ENCODE assay signal across 16 mouse cellular contexts in genomic region chr1:106428580-106428979, GRCm38 (mm10).
DNase-seq lines count a peak whose midpoint lies in the region; ATAC-seq and TF ChIP-seq lines count a peak whose summit lies in the region.
"Had no signal": no experiment of that assay in that cellular context is flagged by ENCODE, and none has a peak within 500 bp of the region (broad histone marks: within the 10 kb centered on the region; RNA-seq: fewer than 3 reads in every experiment).

No protein-coding gene starts in this region.

- no peaks in the 10 kb centered on the region for H3K4me1 ChIP-seq in embryonic facial prominence, embryonic 13.5 days
- H3K4me1 ChIP-seq in embryonic facial prominence, embryonic 10.5 days, result no peaks in the 10 kb centered on the region
- H3K4me1 ChIP-seq in midbrain, embryonic 15.5 days, result no peaks in the 10 kb centered on the region
- H3K4me1 ChIP-seq in midbrain, embryonic 11.5 days (ENCODE audit: control insufficient read depth, insufficient read depth, low read length), result no peaks in the 10 kb centered on the region
- H3K4me1 ChIP-seq in hindbrain, embryonic 16.5 days (ENCODE audit: control insufficient read depth, insufficient read depth, low read depth, low read length), result 0 out of 2 replicates have a peak, but pooled peaks cover 3% of the 10 kb centered on the region
- H3K4me1 ChIP-seq in small intestine, adult 2 months (ENCODE audit: control insufficient read depth, insufficient read depth, insufficient read length, low read length), result peaks cover 8% of the 10 kb centered on the region; the same call in 1 of the 2 replicates
- H3K4me1 ChIP-seq in heart, adult 2 months (ENCODE audit: control insufficient read depth, insufficient read depth, low read length), result no peaks in the 10 kb centered on the region

- 0 out of 2 replicates have a peak overlapping the region, but pooled peaks have one; percentile 21 for H3K9ac ChIP-seq in embryonic facial prominence, embryonic 13.5 days
- no peak overlapping the region for H3K9ac ChIP-seq in midbrain, embryonic 15.5 days
- H3K9ac ChIP-seq in midbrain, embryonic 11.5 days (ENCODE audit: low read length), result no peak overlapping the region
- no peak overlapping the region for H3K9ac ChIP-seq in hindbrain, embryonic 16.5 days (ENCODE audit: low read depth, low read length)
- H3K9ac ChIP-seq in heart, adult 2 months (ENCODE audit: low read depth, low read length), result no peak overlapping the region
- H3K9ac ChIP-seq: liver, embryonic 14.5 days had no signal

- WGBS in embryonic facial prominence, embryonic 13.5 days, result 79% methylated on average over 4 of the region's 4 CpGs
- WGBS in embryonic facial prominence, embryonic 10.5 days, result 88% methylated on average over 4 of the region's 4 CpGs
- 78% methylated on average over 4 of the region's 4 CpGs for WGBS in midbrain, embryonic 15.5 days
- 88% methylated on average over 4 of the region's 4 CpGs for WGBS in midbrain, embryonic 11.5 days
- 60% methylated on average over 4 of the region's 4 CpGs for WGBS in hindbrain, embryonic 16.5 days
- WGBS in small intestine, adult 2 months, result 20% methylated on average over 4 of the region's 4 CpGs
- WGBS in heart, adult 2 months, result 66% methylated on average over 4 of the region's 4 CpGs

- no peak for TF ChIP-seq POLR2A in small intestine, adult 2 months (IDR thresholded peaks at IDR 0.05; ENCODE audit: low read depth, low read length)
- TF ChIP-seq POLR2A in heart, adult 2 months (IDR thresholded peaks at IDR 0.05; ENCODE audit: insufficient read depth, low read depth, low read length), result no peak

- no peaks in the 10 kb centered on the region for H3K9me3 ChIP-seq in embryonic facial prominence, embryonic 13.5 days
- no peaks in the 10 kb centered on the region for H3K9me3 ChIP-seq in embryonic facial prominence, embryonic 10.5 days
- H3K9me3 ChIP-seq in midbrain, embryonic 15.5 days, result no peaks in the 10 kb centered on the region
- H3K9me3 ChIP-seq in midbrain, embryonic 11.5 days (ENCODE audit: control insufficient read depth, low read length), result no peaks in the 10 kb centered on the region
- H3K9me3 ChIP-seq in hindbrain, embryonic 16.5 days (ENCODE audit: control insufficient read depth, low read length), result no peaks in the 10 kb centered on the region
- H3K9me3 ChIP-seq: megakaryocyte, embryonic 14.5 days had no signal

- H3K27me3 ChIP-seq in embryonic facial prominence, embryonic 13.5 days, result no peaks in the 10 kb centered on the region
- H3K27me3 ChIP-seq in embryonic facial prominence, embryonic 10.5 days (replicated peaks; ENCODE audit: low read depth, poor library complexity, severe bottlenecking), result no peaks in the 10 kb centered on the region
- H3K27me3 ChIP-seq in midbrain, embryonic 15.5 days (replicated peaks), result no peaks in the 10 kb centered on the region
- no peaks in the 10 kb centered on the region for H3K27me3 ChIP-seq in midbrain, embryonic 11.5 days (ENCODE audit: control insufficient read depth, insufficient read depth, low read length)
- no peaks in the 10 kb centered on the region for H3K27me3 ChIP-seq in hindbrain, embryonic 16.5 days (replicated peaks; ENCODE audit: control insufficient read depth, insufficient read depth, low read length)
- no peaks in the 10 kb centered on the region for H3K27me3 ChIP-seq in small intestine, adult 2 months (ENCODE audit: control insufficient read depth, insufficient read depth, low read length)
- H3K27me3 ChIP-seq in heart, adult 2 months (ENCODE audit: control insufficient read depth, insufficient read depth, low read length), result no peaks in the 10 kb centered on the region; the same call in 1 of the 2 replicates

- no peak overlapping the region for H3K4me2 ChIP-seq in embryonic facial prominence, embryonic 13.5 days
- H3K4me2 ChIP-seq in midbrain, embryonic 15.5 days, result no peak overlapping the region
- no peak overlapping the region for H3K4me2 ChIP-seq in midbrain, embryonic 11.5 days
- no peak overlapping the region for H3K4me2 ChIP-seq in hindbrain, embryonic 16.5 days (ENCODE audit: low read length)

- no peak overlapping the region for H3K27ac ChIP-seq in embryonic facial prominence, embryonic 13.5 days
- H3K27ac ChIP-seq in embryonic facial prominence, embryonic 10.5 days (replicated peaks), result no peak overlapping the region
- no peak overlapping the region for H3K27ac ChIP-seq in midbrain, embryonic 15.5 days
- no peak overlapping the region for H3K27ac ChIP-seq in midbrain, embryonic 11.5 days (ENCODE audit: low read depth, low read length)
- H3K27ac ChIP-seq in hindbrain, embryonic 16.5 days (ENCODE audit: low read depth, low read length), result no peak overlapping the region
- H3K27ac ChIP-seq in small intestine, adult 2 months (ENCODE audit: insufficient read depth, low read depth, low read length), result peak overlapping the region; percentile 10; the same call in 1 of the 2 replicates
- no peak overlapping the region for H3K27ac ChIP-seq in heart, adult 2 months
- H3K27ac ChIP-seq: gastrocnemius, adult 2 months; liver, embryonic 14.5 days had no signal

- H3K4me3 ChIP-seq in embryonic facial prominence, embryonic 13.5 days, result no peak overlapping the region
- H3K4me3 ChIP-seq in embryonic facial prominence, embryonic 10.5 days, result no peak overlapping the region
- no peak overlapping the region for H3K4me3 ChIP-seq in midbrain, embryonic 15.5 days
- H3K4me3 ChIP-seq in midbrain, embryonic 11.5 days (ENCODE audit: low read depth, low read length), result no peak overlapping the region
- H3K4me3 ChIP-seq in hindbrain, embryonic 16.5 days (ENCODE audit: low read length), result no peak overlapping the region
- H3K4me3 ChIP-seq in small intestine, adult 2 months (ENCODE audit: low read depth, low read length), result no peak overlapping the region
- H3K4me3 ChIP-seq in heart, adult 2 months, result no peak overlapping the region
- H3K4me3 ChIP-seq: gastrocnemius, adult 2 months; megakaryocyte, embryonic 14.5 days had no signal

- TF ChIP-seq CTCF in small intestine, adult 2 months (IDR thresholded peaks at IDR 0.05; ENCODE audit: extremely low read depth, insufficient read length, insufficient replicate concordance, low read depth, low read length), result no peak
- no peak for TF ChIP-seq CTCF in heart, adult 2 months (IDR thresholded peaks at IDR 0.05)

- TF ChIP-seq EP300 in heart, adult 2 months (IDR thresholded peaks at IDR 0.05; ENCODE audit: insufficient read depth, low read depth, low read length), result no peak

- intact Hi-C loops in heart, adult 2 months (cut with DNase I), result loop anchor here (5.0 kb wide), 1 partner anchor 309 kb away; no protein-coding TSS in a partner anchor

- no peaks in the 10 kb centered on the region for H3K79me2 ChIP-seq in heart, adult 2 months (replicated peaks; ENCODE audit: control insufficient read depth, insufficient read depth, low read length)

- DNase-seq in embryonic facial prominence, embryonic 10.5 days (ENCODE audit: low spot score), result no peak
- no peak for DNase-seq in midbrain, embryonic 11.5 days (ENCODE audit: low spot score, missing footprints)
- no peak for DNase-seq in heart, adult 2 months
- no peak for DNase-seq in kidney, postnatal 10 days
- DNase-seq: adrenal gland, postnatal 36 days; gastrocnemius, adult 2 months; heart, postnatal 10 days; kidney, adult 18-20 months had no signal

- ATAC-seq in embryonic facial prominence, embryonic 13.5 days (ENCODE audit: insufficient number of reproducible peaks, insufficient read depth, low FRiP score, low TSS enrichment, low read depth), result no peak
- peak; percentile 48; the same call in 1 of the 2 replicates for ATAC-seq in midbrain, embryonic 15.5 days (replicated peaks)
- ATAC-seq in midbrain, embryonic 11.5 days (ENCODE audit: low FRiP score), result no peak
- ATAC-seq in hindbrain, embryonic 16.5 days, result peak; percentile 69
- ATAC-seq: activated CD4-positive, CD25-positive, alpha-beta regulatory T cell, adult 4 months; lung, postnatal 0 days had no signal

- H3K36me3 ChIP-seq in embryonic facial prominence, embryonic 13.5 days, result no peaks in the 10 kb centered on the region
- H3K36me3 ChIP-seq in embryonic facial prominence, embryonic 10.5 days (replicated peaks), result no peaks in the 10 kb centered on the region
- H3K36me3 ChIP-seq in midbrain, embryonic 15.5 days (replicated peaks), result no peaks in the 10 kb centered on the region
- H3K36me3 ChIP-seq in midbrain, embryonic 11.5 days (ENCODE audit: control insufficient read depth, insufficient read depth, low read length), result no peaks in the 10 kb centered on the region
- H3K36me3 ChIP-seq in hindbrain, embryonic 16.5 days (ENCODE audit: control insufficient read depth, insufficient read depth, low read length), result no peaks in the 10 kb centered on the region
- no peaks in the 10 kb centered on the region for H3K36me3 ChIP-seq in small intestine, adult 2 months (ENCODE audit: control insufficient read depth, insufficient read depth, low read length)
- H3K36me3 ChIP-seq in heart, adult 2 months (ENCODE audit: control insufficient read depth, insufficient read depth, low read length), result no peaks in the 10 kb centered on the region

Comparison
In these comparisons a context has a peak if more than half of its experiments do, and no peak if none do; other contexts are left out.
1. ATAC-seq: peak in midbrain, embryonic 15.5 days (single experiment) and hindbrain, embryonic 16.5 days (single experiment); none in embryonic facial prominence, embryonic 13.5 days (single experiment) and midbrain, embryonic 11.5 days (single experiment).